Mouse (Mus musculus) spleen, adult 2 months (tissue): ENCODE measurements around the gene Tmco3.

ENCODE experiments used
- CTCF ChIP-seq: fragments of 200-500 bp; IDR thresholded peaks from 2 replicates; pipeline ENCODE4 v1.5.1; 2011; ENCODE audit warnings: mild to moderate bottlenecking, inconsistent platforms; ENCODE audit not compliant: insufficient read depth, insufficient read length, insufficient replicate concordance; ENCODE audit errors: extremely low read depth
- POLR2A ChIP-seq: fragments of 200-500 bp; IDR thresholded peaks from 2 replicates; pipeline ENCODE4 v1.6.1; 2011; ENCODE audit warnings: low read depth, low read length, inconsistent platforms

DNA sequence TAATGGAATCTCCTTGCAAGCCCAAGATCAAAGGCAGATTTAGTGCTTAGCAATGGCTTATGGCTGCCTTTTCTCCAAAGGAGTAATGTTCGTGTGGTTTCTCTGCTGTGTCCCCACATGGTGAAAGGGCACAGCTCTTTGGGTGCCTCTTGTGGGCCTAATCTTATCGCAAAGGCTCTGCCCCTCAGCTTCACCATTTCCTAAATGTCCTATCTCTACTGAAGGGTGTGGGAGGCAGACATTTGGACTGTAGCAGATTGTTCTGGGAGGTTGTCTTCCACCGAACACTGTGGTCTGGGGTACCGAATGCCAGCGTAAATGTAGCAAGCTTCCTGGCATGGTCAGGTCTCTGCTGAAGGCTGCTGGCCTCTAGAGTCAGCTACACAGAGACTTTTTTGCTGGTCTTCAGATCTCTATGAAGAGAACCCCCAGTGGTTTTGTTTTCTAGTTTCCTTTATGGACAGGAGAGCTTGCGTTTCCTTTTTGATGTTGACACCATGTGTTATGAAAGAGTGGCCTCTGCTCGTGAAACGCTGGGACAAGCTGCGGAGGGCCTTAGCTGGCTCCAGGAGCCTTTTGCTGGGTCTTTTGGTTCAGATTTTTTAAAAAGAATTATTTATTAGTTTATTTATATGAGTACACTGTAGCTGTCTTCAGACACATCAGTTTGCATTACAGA, 65.3 kb downstream of the Tmco3 start:
- TF ChIP-seq CTCF (no peak), POLR2A (no peak)
